In the genomic region with DNA sequence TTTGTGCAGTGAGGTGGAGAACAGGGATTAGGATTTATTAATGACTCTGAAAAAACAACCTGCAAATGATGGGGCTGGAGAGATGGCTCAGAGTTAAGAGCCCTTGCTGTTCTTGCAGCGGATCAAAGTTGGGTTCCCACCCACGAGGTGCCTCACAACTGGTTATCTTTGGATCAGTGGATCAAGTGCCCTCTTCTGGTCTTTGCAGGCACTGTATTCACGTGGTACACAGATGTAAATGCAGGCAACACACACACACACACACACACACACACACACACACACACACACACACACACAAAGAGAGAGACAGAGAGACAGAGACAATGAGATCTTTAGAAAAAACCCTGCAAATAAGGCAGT, we compare ENCODE assay signal across 19 mouse cellular contexts. TPM values are rescaled to one million over a fixed set of nuclear protein-coding genes. Genes with fewer than 3 reads are reported as not detected.
A peak's percentile ranks its signal among the peaks of the same experiment; 100 is the strongest.
DNase-seq lines count a peak whose midpoint lies in the region; ATAC-seq and TF ChIP-seq lines count a peak whose summit lies in the region.
"Had no signal": no experiment of that assay in that cellular context is flagged by ENCODE, and none has a peak within 500 bp of the region (broad histone marks: within the 10 kb centered on the region; RNA-seq: fewer than 3 reads in every experiment).

No protein-coding gene starts in this region.

- no peaks in the 10 kb centered on the region for H3K27me3 ChIP-seq in kidney, postnatal 0 days (ENCODE audit: insufficient read depth, low read length)
- no peaks in the 10 kb centered on the region for H3K27me3 ChIP-seq in Patski
- H3K27me3 ChIP-seq in stomach, postnatal 0 days (ENCODE audit: control insufficient read depth, insufficient read depth, low read length), result no peaks in the 10 kb centered on the region
- H3K27me3 ChIP-seq: intestine, embryonic 15.5 days; megakaryocyte, embryonic 14.5 days; neural tube, embryonic 12.5 days had no signal

- H3K4me3 ChIP-seq in kidney, postnatal 0 days (replicated peaks; ENCODE audit: low read depth, low read length), result no peak overlapping the region
- no peak overlapping the region for H3K4me3 ChIP-seq in stomach, postnatal 0 days (ENCODE audit: low read depth, low read length)
- H3K4me3 ChIP-seq: intestine, embryonic 15.5 days; megakaryocyte, embryonic 14.5 days; neural tube, embryonic 12.5 days had no signal

- WGBS in kidney, postnatal 0 days, result 31% methylated on average over 3 of the region's 3 CpGs
- WGBS in stomach, postnatal 0 days, result 42% methylated on average over 3 of the region's 3 CpGs

- no peak overlapping the region for H3K9ac ChIP-seq in kidney, postnatal 0 days (ENCODE audit: low read depth, low read length)
- H3K9ac ChIP-seq in stomach, postnatal 0 days (ENCODE audit: low read length), result no peak overlapping the region
- H3K9ac ChIP-seq: intestine, embryonic 15.5 days; neural tube, embryonic 12.5 days had no signal

- no peak for ATAC-seq in kidney, postnatal 0 days (replicated peaks; ENCODE audit: low FRiP score, low read depth)
- ATAC-seq in Patski, result no peak
- ATAC-seq in stomach, postnatal 0 days (ENCODE audit: low FRiP score, low TSS enrichment), result no peak
- ATAC-seq: intestine, embryonic 15.5 days had no signal

- no peak overlapping the region for H3K4me2 ChIP-seq in kidney, postnatal 0 days (ENCODE audit: low read length)
- no peak overlapping the region for H3K4me2 ChIP-seq in stomach, postnatal 0 days (replicated peaks; ENCODE audit: low read depth)
- H3K4me2 ChIP-seq: intestine, embryonic 15.5 days; neural tube, embryonic 12.5 days had no signal

- TF ChIP-seq EP300 in stomach, postnatal 0 days (optimal IDR thresholded peaks at IDR 0.05), result no peak

- H3K4me1 ChIP-seq in kidney, postnatal 0 days (replicated peaks; ENCODE audit: insufficient read depth, low read length), result no peaks in the 10 kb centered on the region
- no peaks in the 10 kb centered on the region for H3K4me1 ChIP-seq in stomach, postnatal 0 days (replicated peaks; ENCODE audit: control insufficient read depth, insufficient read depth)
- H3K4me1 ChIP-seq: intestine, embryonic 15.5 days; megakaryocyte, embryonic 14.5 days; neural tube, embryonic 12.5 days had no signal

- no peak overlapping the region for H3K27ac ChIP-seq in kidney, postnatal 0 days
- no peak overlapping the region for H3K27ac ChIP-seq in stomach, postnatal 0 days (replicated peaks)
- H3K27ac ChIP-seq: intestine, embryonic 15.5 days; neural tube, embryonic 12.5 days had no signal

- no peaks in the 10 kb centered on the region for H3K9me3 ChIP-seq in kidney, postnatal 0 days (replicated peaks; ENCODE audit: low read length)
- H3K9me3 ChIP-seq in stomach, postnatal 0 days (ENCODE audit: control insufficient read depth, low read length), result no peaks in the 10 kb centered on the region
- H3K9me3 ChIP-seq: intestine, embryonic 15.5 days; megakaryocyte, embryonic 14.5 days; neural tube, embryonic 12.5 days had no signal

- no peak for DNase-seq in kidney, postnatal 0 days (ENCODE audit: low spot score)
- DNase-seq in kidney, postnatal 10 days, result no peak
- peak; percentile 3 for DNase-seq in retina, embryonic 14.5 days (ENCODE audit: low spot score)
- no peak for DNase-seq in retina, postnatal 1 day
- DNase-seq in Patski (ENCODE audit: low read depth, low spot score), result no peak
- DNase-seq in stomach, postnatal 0 days (ENCODE audit: low spot score), result no peak
- no peak for DNase-seq in thymus, postnatal 36 days
- no peak for DNase-seq in kidney, adult 8-10 months
- DNase-seq: cerebellum, adult 8-10 months; gastrocnemius, postnatal 10 days; heart, postnatal 14 days; lung, adult 2 months; thymus, postnatal 25 days had no signal

- no peaks in the 10 kb centered on the region for H3K36me3 ChIP-seq in kidney, postnatal 0 days (ENCODE audit: insufficient read depth, low read length)
- no peaks in the 10 kb centered on the region for H3K36me3 ChIP-seq in stomach, postnatal 0 days (ENCODE audit: control insufficient read depth, insufficient read depth, low read length)
- H3K36me3 ChIP-seq: intestine, embryonic 15.5 days; neural tube, embryonic 12.5 days had no signal

- POLR2A ChIA-PET in Patski (lab: Charles Lee), result no interaction called here

- CTCF ChIA-PET in Patski (lab: Charles Lee), result no interaction called here

- in situ Hi-C loops in Patski (cut with MboI; ENCODE audit: low pct_unique_long_range_greater_than_20kb), result loop anchor here (5.0 kb wide), 1 partner anchor 244 kb away; no protein-coding TSS in a partner anchor

- TF ChIP-seq CTCF in kidney, postnatal 0 days (IDR thresholded peaks at IDR 0.05; ENCODE audit: low read depth), result 0 out of 2 replicates have a peak, but pooled peaks have one; percentile 13
- peak; percentile 30 for TF ChIP-seq CTCF in Patski (IDR thresholded peaks at IDR 0.05)
- TF ChIP-seq CTCF in stomach, postnatal 0 days (IDR thresholded peaks at IDR 0.05; ENCODE audit: low read depth), result peak; percentile 7; the same call in 1 of the 2 replicates

RNA-seq across cellular contexts. Expression of a gene that starts 18.9 kb away (rescaled TPM):
- 0.12 TPM in 1 of 2 replicates, not detected in the other for polyA plus RNA-seq in kidney, postnatal 0 days (2015; fragmentation: Nextera tagmentation; extraction: Ambion mirVana)
- polyA plus RNA-seq in Patski (2021), result not detected
- 0.15 TPM in 1 of 2 replicates, not detected in the other for polyA plus RNA-seq in stomach, postnatal 0 days (2015; fragmentation: Nextera tagmentation; extraction: Ambion mirVana)
- polyA plus RNA-seq: intestine, embryonic 15.5 days; lung, adult 2 months; neural tube, embryonic 12.5 days; small intestine, adult 2 months; stomach, embryonic 14.5 days had no signal

RNA-seq across cellular contexts. Expression of a gene that starts 28.1 kb away (rescaled TPM):
- polyA plus RNA-seq in kidney, postnatal 0 days (2015; fragmentation: Nextera tagmentation; extraction: Ambion mirVana), result not detected in 2 replicates
- not detected for polyA plus RNA-seq in Patski (2021)
- polyA plus RNA-seq in stomach, postnatal 0 days (2015; fragmentation: Nextera tagmentation; extraction: Ambion mirVana), result 0.04 TPM in 1 of 2 replicates, not detected in the other
- polyA plus RNA-seq: intestine, embryonic 15.5 days; limb, embryonic 14.5 days; lung, adult 2 months; neural tube, embryonic 12.5 days; small intestine, adult 2 months; stomach, embryonic 14.5 days had no signal

RNA-seq across cellular contexts. Expression of a gene that starts 30.8 kb away (rescaled TPM):
- 135 and 144 TPM in 2 replicates for polyA plus RNA-seq in kidney, postnatal 0 days (2015; fragmentation: Nextera tagmentation; extraction: Ambion mirVana)
- polyA plus RNA-seq in Patski (2021), result 97.7 TPM
- 171 and 180 TPM in 2 replicates for polyA plus RNA-seq in stomach, postnatal 0 days (2015; fragmentation: Nextera tagmentation; extraction: Ambion mirVana)

RNA-seq across cellular contexts. Expression of a gene that starts 57.0 kb away (rescaled TPM):
- polyA plus RNA-seq in kidney, postnatal 0 days (2015; fragmentation: Nextera tagmentation; extraction: Ambion mirVana), result not detected in 2 replicates
- not detected for polyA plus RNA-seq in Patski (2021)
- polyA plus RNA-seq in stomach, postnatal 0 days (2015; fragmentation: Nextera tagmentation; extraction: Ambion mirVana), result not detected in 2 replicates
- polyA plus RNA-seq: intestine, embryonic 15.5 days; lung, adult 2 months; neural tube, embryonic 12.5 days; small intestine, adult 2 months; stomach, embryonic 14.5 days had no signal
